Mouse (Mus musculus) lung, postnatal 0 days (tissue): ENCODE measurements around the gene Slc50a1.
A peak's percentile ranks its signal among the peaks of the same experiment; 100 is the strongest.

ENCODE experiments used
- CTCF ChIP-seq: IDR thresholded peaks from 2 replicates; pipeline ENCODE4 v1.5.1; 2016; ENCODE audit warnings: antibody characterized with exemption, mild to moderate bottlenecking
- EP300 ChIP-seq: IDR thresholded peaks from 2 replicates; pipeline ENCODE4 v1.6.1; 2016; ENCODE audit warnings: antibody characterized with exemption, mild to moderate bottlenecking, control low read depth

GRCm38 (mm10) chr3:89218271-89218670 is 52.1 kb downstream of the Slc50a1 start:
- peak; percentile 91 for TF ChIP-seq EP300
- TF ChIP-seq CTCF, result no peak
